Mouse (Mus musculus): Measurements from ENCODE around the gene Abhd8. TPM values are rescaled to one million over a fixed set of nuclear protein-coding genes. Genes with fewer than 3 reads are reported as not detected.

Gene Abhd8
- polyA plus RNA-seq, 1 experiment from 2014 or later, result 15.2 TPM

GRCm38 (mm10) chr8:71465733-71466132 is 2.3 kb upstream of the Abhd8 start:
- Histone ChIP-seq H3K27me3 (replicated peaks; ENCODE audit: control insufficient read depth, insufficient read depth, low read length) (no peaks in the 10 kb centered on the region), H3K9ac (ENCODE audit: low read depth, low read length) (no peak overlapping the region), H3K36me3 (ENCODE audit: control insufficient read depth, insufficient read depth) (no peaks in the 10 kb centered on the region; the same call in 1 of the 2 replicates), H3K27ac (ENCODE audit: low read depth, low read length) (no peak overlapping the region), H3K4me3 (ENCODE audit: low read depth, low read length) (peak overlapping the region; percentile 54), H3K9me3 (ENCODE audit: control insufficient read depth) (no peaks in the 10 kb centered on the region), H3K4me1 (replicated peaks; ENCODE audit: control insufficient read depth, insufficient read depth, low read length) (peaks cover 8% of the 10 kb centered on the region), H3K4me2 (replicated peaks; ENCODE audit: low read depth) (peak overlapping the region; percentile 91)
- WGBS, result 67% methylated on average over 8 of the region's 8 CpGs
- ATAC-seq, result no peak
- TF ChIP-seq CTCF (IDR thresholded peaks at IDR 0.05; ENCODE audit: low read depth), result no peak

- WGBS, result under 1% methylated on average over 59 of the region's 59 CpGs
- peak; percentile 99 for TF ChIP-seq CTCF (IDR thresholded peaks at IDR 0.05; ENCODE audit: low read depth)
- no peaks in the 10 kb centered on the region for H3K9me3 ChIP-seq (ENCODE audit: control insufficient read depth)
- peak; percentile 86 for ATAC-seq
- peak within 1 kb of the TSS; percentile 65 for H3K4me3 ChIP-seq (ENCODE audit: low read depth, low read length)
- no peaks in the 10 kb centered on the region for H3K27me3 ChIP-seq (replicated peaks; ENCODE audit: control insufficient read depth, insufficient read depth, low read length)
- peak within 1 kb of the TSS; percentile 91 for H3K4me2 ChIP-seq (replicated peaks; ENCODE audit: low read depth)
- peak within 1 kb of the TSS; percentile 43 for H3K9ac ChIP-seq (ENCODE audit: low read depth, low read length)
- H3K4me1 ChIP-seq (replicated peaks; ENCODE audit: control insufficient read depth, insufficient read depth, low read length), result peaks cover 7% of the 10 kb centered on the region
- H3K27ac ChIP-seq (ENCODE audit: low read depth, low read length), result peak within 1 kb of the TSS; percentile 62
- no peaks in the 10 kb centered on the region; the same call in 1 of the 2 replicates for H3K36me3 ChIP-seq (ENCODE audit: control insufficient read depth, insufficient read depth)
These were observed 1.4 kb upstream of the Abhd8 start, which contains the start of gene Mrpl34 for GRCm38 (mm10) chr8:71464513-71465500. TSS of gene Mrpl34 (plus strand) at chr8:71464959.

DNA sequence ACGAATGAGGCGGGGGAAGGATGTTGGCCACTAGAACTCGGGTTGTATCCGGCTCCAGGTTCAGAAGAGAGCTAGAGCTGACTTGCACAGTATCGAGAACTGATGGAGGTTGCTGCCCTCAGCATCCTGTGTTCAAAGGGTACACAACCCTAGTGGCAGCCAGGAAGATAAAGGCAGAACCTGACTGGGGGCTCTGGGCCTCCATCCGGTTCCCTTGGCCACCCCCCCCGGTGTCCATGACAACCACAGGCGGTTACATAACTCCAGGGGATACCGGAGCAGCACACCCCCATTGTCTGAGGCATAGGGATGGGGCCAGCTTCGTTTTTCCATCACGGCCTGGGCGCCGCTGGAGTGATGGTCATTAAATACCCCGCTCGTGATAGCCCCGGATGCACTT is 669 bp downstream of the Abhd8 start:
- Histone ChIP-seq H3K4me3 (ENCODE audit: low read depth, low read length) (peak overlapping the region; percentile 65), H3K36me3 (ENCODE audit: control insufficient read depth, insufficient read depth) (no peaks in the 10 kb centered on the region; the same call in 1 of the 2 replicates), H3K27me3 (replicated peaks; ENCODE audit: control insufficient read depth, insufficient read depth, low read length) (no peaks in the 10 kb centered on the region), H3K9me3 (ENCODE audit: control insufficient read depth) (no peaks in the 10 kb centered on the region), H3K27ac (ENCODE audit: low read depth, low read length) (no peak overlapping the region), H3K9ac (ENCODE audit: low read depth, low read length) (peak overlapping the region; percentile 49), H3K4me2 (replicated peaks; ENCODE audit: low read depth) (peak overlapping the region; percentile 91), H3K4me1 (replicated peaks; ENCODE audit: control insufficient read depth, insufficient read depth, low read length) (peaks cover 5% of the 10 kb centered on the region; the same call in 1 of the 2 replicates)
- peak; percentile 12; the same call in 1 of the 2 replicates for TF ChIP-seq CTCF (IDR thresholded peaks at IDR 0.05; ENCODE audit: low read depth)
- WGBS, result 13% methylated on average over 16 of the region's 16 CpGs
- no peak for ATAC-seq

GRCm38 (mm10) chr8:71462191-71462590 is 1.3 kb downstream of the Abhd8 start:
- Histone ChIP-seq H3K27ac (ENCODE audit: low read depth, low read length) (no peak overlapping the region), H3K36me3 (ENCODE audit: control insufficient read depth, insufficient read depth) (no peaks in the 10 kb centered on the region; the same call in 1 of the 2 replicates), H3K9me3 (ENCODE audit: control insufficient read depth) (no peaks in the 10 kb centered on the region), H3K4me1 (replicated peaks; ENCODE audit: control insufficient read depth, insufficient read depth, low read length) (peaks cover 5% of the 10 kb centered on the region; the same call in 1 of the 2 replicates), H3K4me2 (replicated peaks; ENCODE audit: low read depth) (0 out of 2 replicates have a peak overlapping the region, but pooled peaks have one; percentile 91), H3K4me3 (ENCODE audit: low read depth, low read length) (no peak overlapping the region), H3K9ac (ENCODE audit: low read depth, low read length) (no peak overlapping the region), H3K27me3 (replicated peaks; ENCODE audit: control insufficient read depth, insufficient read depth, low read length) (no peaks in the 10 kb centered on the region)
- ATAC-seq, result no peak
- no peak for TF ChIP-seq CTCF (IDR thresholded peaks at IDR 0.05; ENCODE audit: low read depth)
- 72% methylated on average over 4 of the region's 4 CpGs for WGBS

- Histone ChIP-seq H3K9me3 (ENCODE audit: control insufficient read depth) (no peaks in the 10 kb centered on the region), H3K4me1 (replicated peaks; ENCODE audit: control insufficient read depth, insufficient read depth, low read length) (peaks cover 5% of the 10 kb centered on the region; the same call in 1 of the 2 replicates), H3K4me3 (ENCODE audit: low read depth, low read length) (no peak overlapping the region), H3K9ac (ENCODE audit: low read depth, low read length) (no peak overlapping the region), H3K27ac (ENCODE audit: low read depth, low read length) (no peak overlapping the region), H3K27me3 (replicated peaks; ENCODE audit: control insufficient read depth, insufficient read depth, low read length) (no peaks in the 10 kb centered on the region), H3K4me2 (replicated peaks; ENCODE audit: low read depth) (no peak overlapping the region), H3K36me3 (ENCODE audit: control insufficient read depth, insufficient read depth) (no peaks in the 10 kb centered on the region; the same call in 1 of the 2 replicates)
- no peak for ATAC-seq
- TF ChIP-seq CTCF (IDR thresholded peaks at IDR 0.05; ENCODE audit: low read depth), result no peak
- 87% methylated on average over 41 of the region's 47 CpGs for WGBS
These were observed 2.2 kb downstream of the Abhd8 start for GRCm38 (mm10) chr8:71461152-71461840.

- WGBS, result 93% methylated on average over 6 of the region's 6 CpGs
- Histone ChIP-seq H3K4me3 (ENCODE audit: low read depth, low read length) (no peak overlapping the region), H3K4me1 (replicated peaks; ENCODE audit: control insufficient read depth, insufficient read depth, low read length) (peaks cover 5% of the 10 kb centered on the region; the same call in 1 of the 2 replicates), H3K4me2 (replicated peaks; ENCODE audit: low read depth) (no peak overlapping the region), H3K9ac (ENCODE audit: low read depth, low read length) (no peak overlapping the region), H3K27me3 (replicated peaks; ENCODE audit: control insufficient read depth, insufficient read depth, low read length) (no peaks in the 10 kb centered on the region), H3K27ac (ENCODE audit: low read depth, low read length) (no peak overlapping the region), H3K9me3 (ENCODE audit: control insufficient read depth) (no peaks in the 10 kb centered on the region), H3K36me3 (ENCODE audit: control insufficient read depth, insufficient read depth) (no peaks in the 10 kb centered on the region; the same call in 1 of the 2 replicates)
- TF ChIP-seq CTCF (IDR thresholded peaks at IDR 0.05; ENCODE audit: low read depth), result no peak
- ATAC-seq, result no peak
These were observed 2.7 kb downstream of the Abhd8 start for GRCm38 (mm10) chr8:71460716-71461115.
